Comparison of ENCODE assay signal across 19 mouse cellular contexts in the genomic region with DNA sequence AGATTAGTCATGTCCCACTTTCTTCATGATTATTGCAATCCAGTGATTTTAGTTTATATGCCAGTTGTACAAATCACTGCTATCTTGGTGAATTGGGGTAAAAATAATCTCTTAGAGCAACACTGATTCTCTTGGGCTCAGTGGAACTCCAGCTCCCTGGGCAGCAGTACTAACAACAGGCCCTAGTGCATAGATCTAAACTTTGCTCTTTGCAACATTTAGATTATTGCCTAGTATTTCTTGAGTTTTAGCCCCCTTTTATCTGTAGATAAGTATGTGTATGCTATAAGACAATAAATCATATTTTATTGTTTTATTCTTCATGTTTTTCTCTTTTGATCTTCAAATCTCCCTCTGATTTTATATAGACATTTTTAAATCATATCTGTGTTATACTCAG.
DNase-seq lines count a peak whose midpoint lies in the region; ATAC-seq and TF ChIP-seq lines count a peak whose summit lies in the region.
"Had no signal": no experiment of that assay in that cellular context is flagged by ENCODE, and none has a peak within 500 bp of the region (broad histone marks: within the 10 kb centered on the region; RNA-seq: fewer than 3 reads in every experiment).

No protein-coding gene starts in this region.

- no peak overlapping the region for H3K27ac ChIP-seq in intestine, embryonic 15.5 days
- no peak overlapping the region for H3K27ac ChIP-seq in intestine, postnatal 0 days (ENCODE audit: low read depth, low read length)
- H3K27ac ChIP-seq in intestine, embryonic 16.5 days (ENCODE audit: low read length), result no peak overlapping the region

- DNase-seq in retina, postnatal 1 day, result no peak
- DNase-seq: adrenal gland, adult 2 months; adrenal gland, adult 8-10 months; adrenal gland, postnatal 10 days; adrenal gland, postnatal 14 days; adrenal gland, postnatal 25 days; adrenal gland, postnatal 36 days; B cell, adult 2 months; cerebellum, adult 11 months; cerebellum, adult 11-12 months; cerebellum, adult 18-20 months had no signal

- no peak for TF ChIP-seq CTCF in intestine, postnatal 0 days (IDR thresholded peaks at IDR 0.05; ENCODE audit: low read depth)

- H3K4me3 ChIP-seq in intestine, embryonic 15.5 days (replicated peaks), result no peak overlapping the region
- no peak overlapping the region for H3K4me3 ChIP-seq in intestine, postnatal 0 days (ENCODE audit: low read depth, low read length)
- no peak overlapping the region for H3K4me3 ChIP-seq in intestine, embryonic 16.5 days (ENCODE audit: low read length)

- no peaks in the 10 kb centered on the region for H3K27me3 ChIP-seq in intestine, embryonic 15.5 days (replicated peaks)
- no peaks in the 10 kb centered on the region for H3K27me3 ChIP-seq in intestine, postnatal 0 days (replicated peaks; ENCODE audit: control insufficient read depth, insufficient read depth, low read length)
- no peaks in the 10 kb centered on the region for H3K27me3 ChIP-seq in intestine, embryonic 16.5 days (replicated peaks; ENCODE audit: control insufficient read depth, insufficient read depth, low read length)
- H3K27me3 ChIP-seq: CH12.LX, Patski had no signal

- H3K4me2 ChIP-seq in intestine, embryonic 15.5 days (replicated peaks), result no peak overlapping the region
- no peak overlapping the region for H3K4me2 ChIP-seq in intestine, postnatal 0 days (replicated peaks; ENCODE audit: low read depth)
- no peak overlapping the region for H3K4me2 ChIP-seq in intestine, embryonic 16.5 days (ENCODE audit: low read depth, low read length)

- H3K36me3 ChIP-seq in intestine, embryonic 15.5 days, result no peaks in the 10 kb centered on the region
- H3K36me3 ChIP-seq in intestine, postnatal 0 days (ENCODE audit: control insufficient read depth, insufficient read depth), result no peaks in the 10 kb centered on the region
- no peaks in the 10 kb centered on the region for H3K36me3 ChIP-seq in intestine, embryonic 16.5 days (ENCODE audit: control insufficient read depth, insufficient read depth, low read length)
- H3K36me3 ChIP-seq: G1E had no signal

- peak; percentile 82 for ATAC-seq in intestine, embryonic 15.5 days
- ATAC-seq in intestine, postnatal 0 days, result no peak
- ATAC-seq in intestine, embryonic 16.5 days, result peak; percentile 83
- ATAC-seq: activated CD4-positive, CD25-positive, alpha-beta regulatory T cell, adult 4 months; CD4-positive, CD25-positive, alpha-beta regulatory T cell, adult 4 months; Patski had no signal

- no peaks in the 10 kb centered on the region for H3K4me1 ChIP-seq in intestine, embryonic 15.5 days (replicated peaks)
- H3K4me1 ChIP-seq in intestine, postnatal 0 days (replicated peaks; ENCODE audit: control insufficient read depth, insufficient read depth, low read length), result no peaks in the 10 kb centered on the region
- no peaks in the 10 kb centered on the region for H3K4me1 ChIP-seq in intestine, embryonic 16.5 days (ENCODE audit: control insufficient read depth, insufficient read depth, low read length)

- no peaks in the 10 kb centered on the region for H3K9me3 ChIP-seq in intestine, embryonic 15.5 days
- H3K9me3 ChIP-seq in intestine, postnatal 0 days (ENCODE audit: control insufficient read depth), result no peaks in the 10 kb centered on the region
- no peaks in the 10 kb centered on the region for H3K9me3 ChIP-seq in intestine, embryonic 16.5 days (ENCODE audit: control insufficient read depth, low read length)

- H3K9ac ChIP-seq in intestine, embryonic 15.5 days, result no peak overlapping the region
- no peak overlapping the region for H3K9ac ChIP-seq in intestine, postnatal 0 days (ENCODE audit: low read depth, low read length)
- H3K9ac ChIP-seq in intestine, embryonic 16.5 days (ENCODE audit: low read depth, low read length), result no peak overlapping the region
